Mouse (Mus musculus): ENCODE measurements around the gene Ace3.

DNA sequence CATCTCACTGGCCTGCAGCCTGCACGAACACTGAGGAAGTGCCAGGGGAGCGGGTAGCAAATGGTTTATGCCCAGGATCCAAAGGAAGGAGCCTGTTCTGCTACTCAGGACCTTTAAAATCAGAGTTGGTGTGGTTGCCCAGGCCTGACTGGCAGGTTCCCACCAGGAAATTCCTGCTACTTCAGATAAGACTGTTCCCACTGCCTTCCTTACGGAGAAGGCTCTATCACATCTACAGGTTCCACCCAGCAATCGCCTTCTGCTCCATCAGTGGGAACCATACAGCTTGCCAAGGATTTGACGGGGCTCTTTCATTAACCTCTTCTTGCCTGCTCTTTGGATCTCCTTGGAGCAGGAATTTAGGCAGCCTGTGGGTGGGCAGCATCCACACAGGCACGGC is 7.0 kb upstream of the Ace3 start:
- TF ChIP-seq CTCF (IDR thresholded peaks at IDR 0.05; ENCODE audit: low read depth, low read length): no peak
- TF ChIP-seq EP300 (IDR thresholded peaks at IDR 0.05; ENCODE audit: insufficient read depth, low read depth, low read length): no peak
- TF ChIP-seq POLR2A (IDR thresholded peaks at IDR 0.05; ENCODE audit: insufficient read depth, low read length): no peak

Data from ES-Bruce4 (cell line).